Mouse (Mus musculus) mouse embryonic stem cell (cell line): ENCODE results near the gene Tmem82.

ENCODE experiments used
- in situ Hi-C, 2 experiments: fragments of 300-500 bp; cut with MboI; formaldehyde crosslinking; loops; 1 replicate in 1 of 2; 3 replicates in 1 of 2; pipeline ENCODE4 v1.14.3; 2019 to 2020; ENCODE audit warnings: low sequenced_read_pairs in 2 of 2, low pct_unique_long_range_greater_than_20kb in 1 of 2, mixed read lengths in 1 of 2; ENCODE audit not compliant: unreplicated experiment in 1 of 2

Gene Tmem82

DNA sequence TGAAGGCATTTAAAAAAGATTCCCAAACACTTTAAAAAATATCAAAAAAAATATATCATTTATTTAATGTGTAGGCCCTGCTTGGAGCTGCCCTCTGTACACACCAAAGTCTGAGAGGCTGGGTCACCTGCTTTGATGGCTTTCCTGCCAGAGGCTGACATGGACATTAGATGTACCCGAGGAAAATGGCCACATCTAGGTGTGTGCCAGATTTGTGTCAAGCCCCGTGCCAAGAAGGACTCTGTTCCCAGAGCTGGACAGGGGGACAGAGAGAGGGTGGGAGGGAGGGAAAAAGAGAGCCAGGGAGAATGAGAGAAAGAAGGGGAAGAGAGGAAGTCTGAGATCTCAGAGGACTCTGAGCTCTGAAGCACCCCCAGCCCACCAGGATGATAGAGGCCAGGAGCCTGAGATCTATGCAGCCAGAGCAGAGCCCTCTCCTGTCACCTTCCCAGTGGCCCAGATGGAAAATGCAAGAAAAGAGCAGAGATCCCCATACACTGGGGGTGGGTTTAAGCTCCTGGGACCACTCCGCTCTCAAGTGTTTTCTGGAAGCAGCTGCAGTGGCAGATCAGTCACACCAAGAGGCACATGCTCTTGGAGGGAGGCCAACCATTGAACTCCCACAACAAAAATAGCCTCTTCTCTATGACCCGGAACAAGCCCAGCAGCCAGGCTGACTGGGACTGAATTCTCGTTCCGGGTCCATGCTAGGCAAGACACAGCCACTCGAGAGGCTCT, 24.9 kb upstream of the Tmem82 start:
- in situ Hi-C loops, result no loop called here

DNA sequence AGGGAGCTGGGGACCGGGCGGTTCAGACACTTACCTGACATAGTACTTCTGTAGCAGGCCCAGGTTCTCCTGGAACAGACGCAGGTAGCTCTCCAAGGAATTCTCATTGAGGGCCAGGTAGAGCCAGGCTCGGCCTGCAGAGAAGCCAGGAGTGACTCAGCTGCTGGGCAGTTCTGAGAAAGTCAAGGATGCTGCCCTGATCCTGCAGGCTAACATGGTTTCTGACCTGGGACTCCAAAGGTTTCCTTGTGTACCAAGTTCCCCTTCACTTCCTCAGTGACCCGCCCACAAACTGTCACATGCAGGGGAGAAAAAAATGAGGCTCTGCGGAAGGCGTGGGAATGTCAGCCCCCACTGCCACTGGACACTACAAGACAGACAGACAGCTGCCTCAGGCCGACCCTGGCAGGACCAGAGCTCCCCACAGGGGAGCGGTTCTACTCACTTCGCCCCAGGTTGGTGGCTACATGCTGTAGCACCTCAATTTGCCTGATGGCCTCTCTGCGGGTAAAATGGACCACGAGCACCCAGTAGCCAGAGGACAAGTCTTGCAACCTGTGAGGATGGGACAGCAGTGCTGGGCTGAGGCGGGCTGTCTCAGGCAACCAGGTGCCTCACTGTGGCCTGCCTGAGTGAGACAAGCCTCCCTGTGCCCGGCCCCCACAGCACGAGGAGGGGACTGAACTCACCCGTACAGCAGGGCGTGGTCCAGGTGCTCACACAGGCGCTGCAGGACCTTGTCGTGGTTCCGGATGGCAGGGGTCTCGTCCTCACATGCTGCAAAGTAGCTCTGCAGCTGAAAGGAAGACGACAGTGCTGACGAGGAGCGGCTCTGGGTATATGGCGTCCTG, 23.8 kb upstream of the Tmem82 start:
- in situ Hi-C loops, result no loop called here

DNA sequence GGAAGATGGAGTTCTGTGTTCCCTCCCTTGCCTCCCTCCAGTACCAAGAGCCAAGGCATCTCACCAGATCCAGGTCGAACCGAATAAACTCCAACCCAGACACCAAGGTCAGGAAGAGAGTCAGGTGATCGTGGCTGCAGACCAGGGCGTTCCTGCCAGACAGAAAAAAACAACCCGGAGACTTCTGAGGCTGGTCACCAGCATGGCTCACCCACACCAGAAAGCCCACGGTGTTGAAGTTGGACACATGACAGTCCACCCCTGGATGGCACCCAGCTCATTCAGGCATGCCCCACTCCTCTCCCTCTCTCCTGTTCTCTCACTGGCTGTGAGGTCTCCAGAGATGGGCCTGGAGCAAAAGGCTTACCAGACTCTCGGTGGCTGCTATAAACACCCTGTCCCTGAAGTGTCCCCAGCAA, 22.9 kb upstream of the Tmem82 start:
- in situ Hi-C loops, result no loop called here

DNA sequence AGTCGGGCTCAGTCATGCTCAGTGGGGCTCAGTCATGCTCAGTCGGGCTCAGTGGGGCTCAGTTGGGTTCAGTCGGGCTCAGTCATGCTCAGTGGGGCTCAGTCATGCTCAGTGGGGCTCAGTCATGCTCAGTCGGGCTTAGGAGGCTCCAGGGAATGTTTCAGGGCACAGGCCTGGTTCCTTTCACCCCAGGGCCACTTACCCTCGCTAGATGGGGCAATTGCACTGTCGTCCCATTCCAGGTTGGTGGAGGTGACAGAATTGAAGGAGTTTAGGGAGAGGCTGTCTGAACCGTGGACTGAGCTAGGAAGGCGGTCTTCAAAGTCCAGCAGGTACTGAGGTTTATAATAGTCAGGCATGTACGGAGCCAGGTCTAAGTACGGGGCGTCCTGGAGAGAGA, 21.0 kb upstream of the Tmem82 start:
- in situ Hi-C loops, result no loop called here

DNA sequence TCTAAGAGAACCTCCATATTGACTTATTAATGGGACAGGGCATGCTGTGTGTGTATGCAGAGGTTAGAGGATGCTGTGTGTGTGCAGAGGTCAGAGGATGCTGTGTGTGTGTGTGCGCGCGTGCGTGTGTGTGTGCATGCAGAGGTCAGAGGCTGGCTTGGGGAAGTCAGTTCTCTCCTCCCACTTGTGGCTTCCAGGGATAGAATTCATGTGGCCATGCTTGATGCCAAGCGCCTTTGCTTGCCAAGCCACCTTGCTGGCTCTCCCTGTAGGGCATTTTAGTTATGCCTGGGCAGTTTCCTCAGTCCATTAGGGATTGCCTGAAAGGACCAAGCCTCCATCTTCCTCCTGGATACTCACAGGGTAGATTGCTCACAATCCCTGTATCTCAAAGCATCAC, 18.3 kb upstream of the Tmem82 start:
- in situ Hi-C loops, result no loop called here

DNA sequence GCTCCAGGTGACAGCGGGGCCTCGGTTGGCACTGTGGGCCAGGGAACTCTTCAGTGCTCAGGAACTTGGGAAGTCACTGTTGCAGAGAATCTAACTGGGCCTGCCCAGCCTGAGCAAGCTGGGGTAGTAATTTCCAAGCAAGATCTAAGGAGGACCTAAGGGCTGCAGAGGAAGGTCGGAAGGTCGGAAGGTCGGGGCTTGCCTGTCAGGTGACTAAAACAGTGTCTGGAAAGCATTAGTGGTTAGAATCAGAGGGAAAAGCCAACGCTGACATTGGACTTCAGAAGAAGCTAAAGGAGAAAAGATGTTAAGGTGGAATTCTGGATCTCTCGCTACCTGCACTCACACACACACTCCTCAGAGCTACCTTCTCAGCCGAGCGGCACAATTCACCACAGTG, 17.6 kb upstream of the Tmem82 start:
- in situ Hi-C loops, result no loop called here

DNA sequence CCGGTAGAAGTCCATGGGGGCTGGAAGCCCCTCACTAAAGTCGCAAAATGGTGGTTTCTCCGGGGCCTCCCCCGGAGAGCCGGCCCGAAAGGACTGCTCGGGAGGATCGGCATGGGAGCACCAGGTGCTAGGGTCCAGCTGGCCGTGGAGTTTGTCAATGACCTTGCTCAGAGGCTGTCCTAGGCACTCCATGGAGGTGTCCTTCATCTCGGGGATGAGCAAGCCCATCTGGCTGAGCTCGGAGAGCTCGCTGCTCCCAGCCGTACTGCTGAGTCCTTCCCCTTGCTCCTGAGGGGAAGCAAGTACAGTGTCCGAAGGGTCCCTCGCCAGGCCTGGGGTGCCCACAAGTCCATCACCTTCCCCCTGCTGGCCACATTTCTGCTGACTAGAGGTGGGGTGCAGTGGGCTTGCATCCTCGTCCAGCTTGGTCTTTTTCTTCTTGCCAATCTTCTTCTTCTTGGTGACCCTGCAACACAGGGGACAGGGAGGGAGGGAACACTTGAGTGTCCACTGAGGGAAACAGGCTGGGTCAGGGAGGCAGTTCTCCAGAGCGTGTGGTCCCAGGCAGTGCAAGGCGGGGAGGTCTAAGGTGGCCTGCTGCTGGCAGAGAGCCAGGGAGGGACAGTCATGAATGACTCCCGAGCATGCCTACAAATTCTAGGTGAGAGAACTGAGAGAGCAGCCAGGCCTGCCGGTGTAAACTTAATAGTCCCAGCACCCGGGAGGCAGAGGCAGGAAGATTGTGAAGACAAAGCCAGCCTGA, 13.9 kb upstream of the Tmem82 start:
- in situ Hi-C loops, result no loop called here

DNA sequence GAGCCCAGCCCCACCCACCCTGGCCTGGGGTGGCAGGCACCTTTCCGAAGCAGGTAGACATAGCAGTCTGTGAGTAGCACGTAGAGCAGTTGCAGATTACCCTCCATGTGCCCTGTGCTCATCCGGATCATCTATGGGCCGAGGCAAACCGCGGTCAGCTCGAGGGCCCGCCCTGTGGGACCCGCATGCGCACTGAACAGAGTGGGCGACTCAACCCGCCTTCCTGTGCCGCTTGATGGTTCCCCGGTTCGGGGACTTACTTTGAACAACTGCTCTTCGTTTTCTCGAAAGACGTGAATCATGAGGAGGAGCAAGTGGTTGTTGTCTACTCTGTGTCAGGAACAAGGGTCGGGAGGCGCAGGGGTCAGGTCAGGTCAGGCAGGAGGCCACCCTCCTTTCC, 12.8 kb upstream of the Tmem82 start:
- in situ Hi-C loops, result no loop called here

DNA sequence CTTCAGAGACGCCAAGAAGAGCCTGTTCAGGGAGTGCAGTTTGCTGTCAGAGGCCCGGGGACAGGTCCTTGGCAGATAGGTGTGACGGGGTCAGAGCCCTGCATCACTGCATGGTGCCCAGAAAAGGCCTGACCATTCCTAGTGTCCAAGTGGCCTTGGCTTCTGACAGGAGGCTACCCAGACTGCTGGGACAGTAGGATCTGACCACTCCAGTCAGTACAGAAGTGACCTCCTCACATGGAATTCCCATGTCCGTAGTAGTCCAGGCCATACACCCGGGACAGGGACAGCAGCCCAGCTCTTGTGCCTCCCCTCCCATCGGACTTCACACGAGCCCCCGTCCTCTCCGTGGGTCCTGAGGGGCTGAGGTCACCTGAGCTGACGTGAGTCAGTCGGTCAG, 11.6 kb upstream of the Tmem82 start:
- in situ Hi-C loops, result no loop called here

DNA sequence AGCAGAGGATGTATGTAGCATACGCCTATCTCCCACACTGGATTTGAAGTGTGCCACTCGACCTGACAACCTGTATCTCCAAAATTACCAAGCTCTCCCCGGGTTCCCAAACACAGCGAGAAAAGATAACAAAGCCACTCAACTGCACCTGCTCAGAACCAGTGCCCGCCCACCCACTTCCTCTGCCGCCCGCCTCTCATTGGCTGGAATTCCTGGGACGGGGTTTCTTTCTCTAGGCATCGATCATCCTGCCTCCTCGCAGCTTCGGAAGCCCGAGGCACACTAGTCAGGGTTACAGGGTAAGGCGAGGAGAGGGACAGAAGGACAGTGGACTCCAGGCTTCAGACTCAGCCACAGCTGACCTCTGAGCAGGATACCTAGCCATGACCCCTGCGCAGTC, 10.2 kb upstream of the Tmem82 start:
- in situ Hi-C loops, result no loop called here

DNA sequence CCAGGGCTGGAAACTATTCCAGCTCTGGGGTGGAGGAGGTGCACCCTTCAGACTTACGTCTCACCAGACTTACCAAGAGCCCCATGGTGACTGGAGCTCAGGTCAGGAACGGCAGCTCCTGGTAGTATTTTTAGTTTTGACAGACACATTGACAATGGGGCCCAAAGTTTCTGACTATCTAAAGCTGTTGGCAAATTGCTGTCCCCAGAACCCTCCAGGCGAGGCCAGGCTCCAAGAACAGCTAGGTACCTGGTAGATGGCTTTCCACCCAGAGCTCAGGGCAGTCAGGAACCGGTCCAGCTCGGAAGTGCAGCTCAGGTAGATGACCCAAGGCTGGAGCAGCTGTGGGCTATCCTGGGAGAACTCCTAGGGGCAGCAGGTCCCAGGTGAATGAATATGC, 9.1 kb upstream of the Tmem82 start:
- in situ Hi-C loops, result no loop called here

DNA sequence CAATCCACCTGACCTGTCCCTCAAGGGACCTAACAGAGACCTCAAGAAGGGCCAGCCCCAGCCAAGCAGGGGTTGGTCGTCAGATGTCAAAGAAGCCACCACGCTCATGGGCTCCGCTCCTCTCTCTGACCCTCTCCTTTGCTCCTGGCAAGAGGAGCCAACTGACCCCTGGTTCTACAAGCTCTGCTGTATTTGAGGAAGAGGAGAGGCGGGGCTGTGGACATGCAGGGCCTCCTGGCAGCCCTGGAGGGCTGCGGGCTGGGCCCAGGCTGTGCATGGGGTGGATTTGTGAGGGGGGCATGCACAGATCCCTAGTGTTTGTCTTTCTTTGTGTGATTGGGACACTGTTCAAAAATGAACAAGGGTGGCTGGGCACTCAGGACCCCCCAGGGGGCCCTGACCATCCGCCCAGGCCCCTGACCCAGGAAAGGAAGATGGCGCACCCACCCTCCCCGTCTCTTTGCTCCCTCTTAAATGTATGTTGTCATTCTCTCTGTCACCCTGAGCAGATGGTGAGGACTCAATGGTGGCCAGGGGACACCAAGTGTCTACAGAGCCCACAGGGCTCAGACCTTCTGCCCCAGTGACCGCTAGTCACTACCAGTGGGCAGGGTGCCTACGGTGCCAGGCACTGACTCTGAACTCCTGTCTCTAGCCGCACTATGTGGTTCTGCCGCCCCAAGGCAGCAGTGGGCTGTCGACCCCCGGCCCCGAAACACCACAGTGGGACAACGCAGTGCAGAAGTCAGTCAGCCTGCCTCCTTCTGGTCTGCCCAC, 7.5 kb upstream of the Tmem82 start:
- in situ Hi-C loops, result no loop called here

DNA sequence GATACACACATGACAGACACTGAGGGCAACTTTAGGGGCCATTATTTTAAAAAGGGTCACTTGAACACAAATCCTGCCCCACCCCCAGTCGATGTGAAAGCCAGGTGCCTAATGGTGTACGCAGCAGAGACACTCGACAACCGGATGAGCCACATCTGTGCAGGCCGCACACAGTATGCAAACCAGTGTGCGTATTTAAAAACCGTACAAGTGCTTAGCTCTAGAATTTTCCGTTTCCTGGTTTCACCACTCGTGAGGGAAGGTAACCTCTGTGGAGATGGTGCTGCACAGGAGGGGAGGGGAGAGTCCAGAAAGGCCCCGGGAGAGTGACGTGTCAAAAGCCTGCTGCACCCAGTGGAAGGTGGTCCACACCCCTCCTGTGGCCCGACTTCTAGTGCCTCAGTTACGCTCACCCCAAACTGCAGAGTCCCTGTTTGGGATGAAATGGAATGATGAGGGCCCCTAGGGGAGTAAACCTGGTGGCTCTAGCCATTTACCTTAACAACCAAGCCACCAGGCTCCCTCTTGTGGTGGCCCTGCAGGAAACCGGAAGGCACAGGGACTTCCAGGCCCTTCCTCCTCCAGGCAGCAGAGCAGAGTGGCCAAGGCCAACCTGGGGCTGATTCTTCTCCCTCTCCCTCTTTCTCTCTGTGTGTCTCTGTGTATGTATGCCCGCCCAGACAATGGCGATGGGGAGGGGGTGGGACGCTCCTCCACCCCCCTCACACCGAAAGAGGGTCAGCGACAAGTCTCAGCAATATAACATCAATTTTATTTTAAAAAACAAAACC, 6.7 kb upstream of the Tmem82 start:
- in situ Hi-C loops, result no loop called here

DNA sequence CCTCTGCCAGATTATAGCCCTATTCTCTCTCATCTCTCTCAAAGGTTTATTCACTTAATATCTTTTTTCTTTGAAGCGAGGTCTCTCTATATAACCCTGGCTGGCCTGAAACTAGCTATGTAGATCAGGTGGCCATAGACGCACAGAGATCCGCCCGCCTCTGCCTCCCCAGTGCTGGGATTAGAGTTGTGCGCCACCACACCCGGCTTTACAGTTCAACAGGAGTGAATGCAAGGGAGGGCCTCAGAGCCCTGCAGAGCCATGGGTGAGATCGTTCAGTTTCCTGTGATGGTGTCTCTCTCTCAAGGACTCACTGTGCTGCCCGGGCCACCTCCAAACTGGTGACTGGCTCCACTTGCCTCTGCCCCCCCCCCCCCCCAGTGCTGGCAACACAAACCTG, 5.7 kb upstream of the Tmem82 start:
- in situ Hi-C loops, result no loop called here

DNA sequence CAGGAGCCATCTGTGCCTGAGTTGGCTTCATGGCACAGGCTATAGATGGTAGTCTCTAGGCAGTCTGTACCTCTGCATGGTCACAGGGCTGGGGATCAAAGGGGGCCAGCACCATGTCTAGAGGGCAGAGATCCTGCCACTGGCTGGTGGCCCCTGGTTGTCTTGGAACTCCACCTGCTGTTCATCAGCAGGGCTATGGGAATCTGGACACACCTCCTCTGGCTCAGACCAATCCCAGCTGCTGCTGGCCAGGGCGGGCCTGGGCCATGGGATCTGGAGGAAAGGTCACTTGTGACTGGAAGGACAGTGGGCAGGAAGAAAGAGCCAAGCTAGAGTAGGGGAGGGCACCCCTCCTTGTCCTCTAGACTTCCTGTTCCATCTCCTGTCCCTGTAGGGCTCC, 5.2 kb upstream of the Tmem82 start, which contains the start of gene Slc25a34:
Gene Slc25a34, minus strand, starts transcription at position 156 of the 400 bp plus-strand sequence.
- in situ Hi-C loops, result no loop called here

DNA sequence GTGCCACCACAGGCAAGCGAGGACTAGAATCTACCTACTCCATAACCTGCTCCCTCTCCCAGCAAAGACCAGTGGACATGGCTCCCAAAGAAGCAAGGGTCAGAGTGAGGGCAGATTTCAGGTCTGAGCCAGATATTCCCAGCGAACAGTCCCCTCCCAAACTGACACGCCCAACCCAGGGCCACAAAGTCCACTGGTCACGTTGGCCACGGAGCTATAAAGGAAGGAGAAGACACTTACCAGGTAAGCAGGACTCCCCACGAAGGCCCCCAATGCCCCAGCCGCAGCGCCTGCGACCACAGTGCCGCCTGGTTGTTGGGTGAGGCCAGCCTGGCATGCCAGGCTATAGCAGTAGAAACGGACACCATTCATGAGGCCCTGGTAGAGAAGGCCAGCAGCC, 4.6 kb upstream of the Tmem82 start:
- in situ Hi-C loops, result no loop called here

DNA sequence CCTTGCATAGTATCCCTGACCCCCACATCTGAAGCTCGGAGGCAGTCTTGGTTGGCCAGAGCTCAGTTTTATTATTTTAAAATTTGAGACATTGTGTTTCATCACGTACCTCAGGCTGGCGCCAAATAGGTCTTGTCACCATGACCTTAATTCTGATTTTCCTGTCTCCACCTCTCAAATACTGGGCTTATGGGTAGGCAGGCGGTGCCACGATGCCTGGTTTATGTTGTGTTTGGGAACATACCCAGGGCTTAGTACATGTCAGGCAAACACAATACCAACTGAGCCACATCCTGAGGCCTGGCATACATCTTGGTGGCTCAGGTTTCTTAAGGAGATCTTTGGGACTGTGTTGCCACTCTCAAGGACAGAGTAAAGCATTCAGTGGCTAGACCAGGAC, 4.1 kb upstream of the Tmem82 start:
- in situ Hi-C loops, result no loop called here

DNA sequence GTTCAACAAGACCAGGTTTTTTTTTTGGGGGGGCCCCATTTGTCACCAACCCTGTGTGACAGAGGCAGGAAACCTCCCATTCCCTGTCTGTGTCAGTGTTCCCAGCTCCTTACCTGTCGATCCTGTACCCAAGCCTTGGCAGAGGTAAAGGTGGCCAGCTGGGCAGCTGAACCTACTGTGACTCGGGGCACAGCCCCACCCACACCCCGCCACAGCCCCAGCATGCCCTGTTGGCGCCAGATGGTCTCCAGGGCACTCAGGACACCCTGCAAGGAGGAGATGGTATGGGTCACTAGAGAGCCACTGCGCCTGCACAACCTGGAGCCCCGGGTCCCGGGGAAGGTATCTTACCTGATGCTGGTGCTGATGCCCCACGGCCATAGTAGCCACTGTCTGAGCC, 3.7 kb upstream of the Tmem82 start:
- in situ Hi-C loops, result no loop called here
